Mouse (Mus musculus): ENCODE data around the gene Sympk.

GRCm38 (mm10) chr7:19014452-19014851, 9.7 kb upstream of the Sympk start:
- no peak for TF ChIP-seq CTCF (conservative IDR thresholded peaks at IDR 0.05 in 1 of 2, IDR thresholded peaks at IDR 0.05 in 1 of 2; ENCODE audit: low read depth in 2 of 2, low read length in 2 of 2)
- TF ChIP-seq POLR2A (IDR thresholded peaks at IDR 0.05; ENCODE audit: low read depth, low read length): no peak
- no peak for TF ChIP-seq EP300 (IDR thresholded peaks at IDR 0.05; ENCODE audit: low read length)
- TF ChIP-seq E2F4 (IDR thresholded peaks at IDR 0.05; ENCODE audit: insufficient replicate concordance, low read depth, low read length): no peak
- TF ChIP-seq HCFC1 (IDR thresholded peaks at IDR 0.05; ENCODE audit: low read depth, low read length): no peak
- TF ChIP-seq JUND (conservative IDR thresholded peaks at IDR 0.05; ENCODE audit: low read depth, low read length): no peak
- no peak for TF ChIP-seq CHD2 (IDR thresholded peaks at IDR 0.05; ENCODE audit: low read length)
- TF ChIP-seq NRF1 (IDR thresholded peaks at IDR 0.05; ENCODE audit: low read depth, low read length): no peak
- no peak for TF ChIP-seq MAFK (IDR thresholded peaks at IDR 0.05; ENCODE audit: insufficient replicate concordance, low read length)
- no peak for TF ChIP-seq ZNF384 (IDR thresholded peaks at IDR 0.05; ENCODE audit: low read depth, low read length)
- TF ChIP-seq USF1 (IDR thresholded peaks at IDR 0.05; ENCODE audit: low read depth, low read length): no peak
- no peak for TF ChIP-seq BHLHE40 (IDR thresholded peaks at IDR 0.05; ENCODE audit: low read depth, low read length)

Data from CH12.LX (cell line).